Mouse (Mus musculus) kidney, embryonic 15.5 days (tissue): ENCODE results near the gene Lingo1. TPM values are rescaled to one million over a fixed set of nuclear protein-coding genes. Genes with fewer than 3 reads are reported as not detected.

ENCODE experiments used
- ATAC-seq: fragments of 200-750 bp; cut with Nextera tagmentation; replicated peaks from 2 replicates; pipeline ENCODE4 v1.8.0; 2017; ENCODE audit warnings: moderate TSS enrichment; ENCODE audit not compliant: low FRiP score
- H3K27ac ChIP-seq: fragments of 300-500 bp; sonication (generic); 2 replicates; pipeline ENCODE4 v1.5.1; 2015; ENCODE audit warnings: mild to moderate bottlenecking, inconsistent platforms
- H3K27me3 ChIP-seq: fragments of 300-500 bp; sonication (generic); 2 replicates; pipeline ENCODE4 v1.6.1; 2015; ENCODE audit warnings: inconsistent platforms
- H3K36me3 ChIP-seq: fragments of 300-500 bp; sonication (generic); 2 replicates; pipeline ENCODE4 v1.6.1; 2015; ENCODE audit warnings: inconsistent platforms
- H3K4me1 ChIP-seq: fragments of 300-500 bp; sonication (generic); 2 replicates; pipeline ENCODE4 v1.6.1; 2015; ENCODE audit warnings: inconsistent platforms
- H3K4me2 ChIP-seq: fragments of 300-500 bp; sonication (generic); 2 replicates; pipeline ENCODE4 v1.6.1; 2015; ENCODE audit warnings: moderate library complexity, mild to moderate bottlenecking, inconsistent platforms
- H3K4me3 ChIP-seq: fragments of 300-500 bp; sonication (generic); replicated peaks from 2 replicates; pipeline ENCODE4 v1.5.1; 2015; ENCODE audit warnings: mild to moderate bottlenecking, inconsistent platforms
- H3K9ac ChIP-seq: fragments of 300-500 bp; sonication (generic); 2 replicates; pipeline ENCODE4 v1.6.1; 2015; ENCODE audit warnings: mild to moderate bottlenecking, inconsistent platforms
- H3K9me3 ChIP-seq: fragments of 300-500 bp; sonication (generic); replicated peaks from 2 replicates; pipeline ENCODE4 v1.6.1; 2016; ENCODE audit warnings: inconsistent platforms
- WGBS: fragments of 180-500 bp; shearing (Covaris S2); methylation state at CpG from one replicate; pipeline ENCODE4 v1.1.7; 2015; ENCODE audit warnings: mixed read lengths; 5-methylcytosine and 5-hydroxymethylcytosine counted together
- polyA plus RNA-seq: library from polyadenylated mRNA; unstranded; fragments of >200 nt; fragmentation: Nextera tagmentation; extraction: Ambion mirVana; gene quantifications from 2 replicates; pipeline ENCODE4 v1.2.1, GENCODE M21; 2015

Gene Lingo1
- polyA plus RNA-seq, 1 experiment from 2014 or later = 4.5 TPM

DNA sequence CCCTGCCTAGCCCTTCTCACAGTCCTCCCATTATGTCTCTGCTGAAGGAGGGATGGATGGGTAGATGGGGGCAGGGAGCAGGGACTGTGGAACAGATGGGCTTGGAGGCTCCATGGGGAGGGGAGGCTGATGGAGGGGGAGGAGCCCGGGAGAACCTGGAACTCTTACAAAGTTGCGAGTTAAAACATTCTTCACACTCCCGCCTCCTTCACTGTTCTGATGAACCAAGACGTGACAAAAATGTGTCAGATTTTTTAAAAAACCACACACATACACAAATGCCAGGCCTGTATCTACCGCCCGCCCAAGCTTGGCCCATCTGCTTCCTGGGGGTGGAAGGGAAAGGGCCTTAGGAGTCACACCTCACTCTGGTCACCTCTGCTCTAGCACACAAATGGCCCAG, 138.3 kb downstream of the Lingo1 start:
- peaks cover 4% of the 10 kb centered on the region; the same call in 1 of the 2 replicates for H3K4me1 ChIP-seq
- H3K4me3 ChIP-seq = no peak overlapping the region
- H3K9me3 ChIP-seq = no peaks in the 10 kb centered on the region
- H3K9ac ChIP-seq = no peak overlapping the region
- no peak overlapping the region for H3K27ac ChIP-seq
- ATAC-seq = no peak
- 81% methylated on average over 6 of the region's 6 CpGs for whole genome bisulfite sequencing
- no peaks in the 10 kb centered on the region; the same call in 1 of the 2 replicates for H3K27me3 ChIP-seq
- no peak overlapping the region for H3K4me2 ChIP-seq
- H3K36me3 ChIP-seq = no peaks in the 10 kb centered on the region

DNA sequence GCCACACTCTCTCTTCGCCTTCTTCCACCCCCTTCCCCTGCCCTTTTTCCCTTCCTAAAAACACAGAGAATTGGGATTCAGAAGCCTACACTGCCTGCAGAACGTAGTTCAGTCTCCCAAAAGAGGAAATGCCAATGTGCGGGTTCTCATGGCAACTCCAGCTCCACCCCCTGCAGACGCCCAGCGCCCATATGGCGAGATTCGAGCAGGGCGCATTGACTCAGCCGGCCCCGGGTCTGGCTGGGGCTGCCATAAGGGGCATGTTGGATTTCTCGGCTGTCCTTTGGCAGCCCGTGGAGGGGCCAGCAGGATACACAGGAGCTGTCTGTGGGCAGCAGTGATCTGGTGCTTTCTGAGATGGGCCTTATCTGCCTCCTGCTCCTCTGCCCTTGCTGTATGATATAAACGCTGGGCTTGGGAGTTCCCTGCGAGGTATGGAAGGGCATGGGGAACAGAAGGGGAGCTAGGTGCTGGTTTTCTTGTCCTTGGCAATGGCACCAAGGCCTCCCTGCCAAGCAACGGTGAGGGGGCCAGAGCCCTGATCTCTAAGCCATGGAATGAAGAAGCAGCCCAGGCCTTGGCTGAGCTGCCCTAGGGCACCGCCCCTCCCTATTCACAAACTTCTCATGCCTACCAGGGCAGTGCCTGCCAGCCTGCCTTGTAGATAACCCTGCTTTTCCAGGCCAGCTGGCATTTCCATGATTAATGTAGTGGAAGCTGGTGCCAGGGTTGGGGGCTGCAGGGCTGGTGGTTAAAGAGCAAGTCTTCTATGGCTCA, 139.3 kb downstream of the Lingo1 start:
- no peaks in the 10 kb centered on the region; the same call in 1 of the 2 replicates for H3K27me3 ChIP-seq
- no peak overlapping the region for H3K9ac ChIP-seq
- H3K27ac ChIP-seq = no peak overlapping the region
- ATAC-seq = no peak
- 57% methylated on average over 16 of the region's 16 CpGs for whole genome bisulfite sequencing
- no peak overlapping the region for H3K4me2 ChIP-seq
- H3K4me3 ChIP-seq = no peak overlapping the region
- H3K36me3 ChIP-seq = no peaks in the 10 kb centered on the region
- no peaks in the 10 kb centered on the region for H3K9me3 ChIP-seq
- H3K4me1 ChIP-seq = peaks cover 4% of the 10 kb centered on the region; the same call in 1 of the 2 replicates

- no peaks in the 10 kb centered on the region for H3K36me3 ChIP-seq
- ATAC-seq = no peak
- no peaks in the 10 kb centered on the region; the same call in 1 of the 2 replicates for H3K27me3 ChIP-seq
- no peak overlapping the region for H3K4me3 ChIP-seq
- H3K4me2 ChIP-seq = no peak overlapping the region
- 60% methylated on average over 6 of the region's 6 CpGs for WGBS
- H3K9me3 ChIP-seq = no peaks in the 10 kb centered on the region
- peaks cover 4% of the 10 kb centered on the region; the same call in 1 of the 2 replicates for H3K4me1 ChIP-seq
- H3K27ac ChIP-seq = no peak overlapping the region
- no peak overlapping the region for H3K9ac ChIP-seq
Observed at GRCm38 (mm10) chr9:56655167-56655566, 141.1 kb downstream of the Lingo1 start.

GRCm38 (mm10) chr9:56652551-56652950, 143.7 kb downstream of the Lingo1 start:
- Histone ChIP-seq H3K9ac (no peak overlapping the region), H3K36me3 (no peaks in the 10 kb centered on the region), H3K4me1 (peaks cover 18% of the 10 kb centered on the region; the same call in 1 of the 2 replicates), H3K27ac (no peak overlapping the region), H3K4me2 (no peak overlapping the region), H3K9me3 (no peaks in the 10 kb centered on the region), H3K4me3 (no peak overlapping the region), H3K27me3 (peaks cover 4% of the 10 kb centered on the region; the same call in 1 of the 2 replicates)
- 77% methylated on average over 7 of the region's 7 CpGs for WGBS
- ATAC-seq = no peak

- Histone ChIP-seq H3K4me3 (no peak overlapping the region), H3K4me2 (no peak overlapping the region), H3K36me3 (no peaks in the 10 kb centered on the region), H3K4me1 (peaks cover 14% of the 10 kb centered on the region; the same call in 1 of the 2 replicates), H3K9ac (no peak overlapping the region), H3K27me3 (peaks cover 13% of the 10 kb centered on the region; the same call in 1 of the 2 replicates), H3K9me3 (no peaks in the 10 kb centered on the region), H3K27ac (no peak overlapping the region)
- ATAC-seq = no peak
- 42% methylated on average over 2 of the region's 2 CpGs for WGBS
Observed at GRCm38 (mm10) chr9:56651586-56651985, 144.7 kb downstream of the Lingo1 start.

GRCm38 (mm10) chr9:56646227-56647025, 149.8 kb downstream of the Lingo1 start:
- H3K27ac ChIP-seq = no peak overlapping the region
- H3K4me2 ChIP-seq = no peak overlapping the region
- 84% methylated on average over 15 of the region's 15 CpGs for WGBS
- H3K36me3 ChIP-seq = no peaks in the 10 kb centered on the region
- ATAC-seq = no peak
- no peaks in the 10 kb centered on the region for H3K9me3 ChIP-seq
- H3K4me3 ChIP-seq = no peak overlapping the region
- H3K9ac ChIP-seq = no peak overlapping the region
- H3K27me3 ChIP-seq = peaks cover 41% of the 10 kb centered on the region
- peaks cover 31% of the 10 kb centered on the region for H3K4me1 ChIP-seq

GRCm38 (mm10) chr9:56643474-56643873, 152.8 kb downstream of the Lingo1 start:
- peaks cover 68% of the 10 kb centered on the region for H3K27me3 ChIP-seq
- 28% methylated on average over 5 of the region's 5 CpGs for WGBS
- H3K9me3 ChIP-seq = no peaks in the 10 kb centered on the region
- peaks cover 22% of the 10 kb centered on the region for H3K4me1 ChIP-seq
- H3K27ac ChIP-seq = no peak overlapping the region
- no peaks in the 10 kb centered on the region for H3K36me3 ChIP-seq
- H3K9ac ChIP-seq = no peak overlapping the region
- H3K4me3 ChIP-seq = no peak overlapping the region
- ATAC-seq = peak; percentile 72
- H3K4me2 ChIP-seq = no peak overlapping the region

DNA sequence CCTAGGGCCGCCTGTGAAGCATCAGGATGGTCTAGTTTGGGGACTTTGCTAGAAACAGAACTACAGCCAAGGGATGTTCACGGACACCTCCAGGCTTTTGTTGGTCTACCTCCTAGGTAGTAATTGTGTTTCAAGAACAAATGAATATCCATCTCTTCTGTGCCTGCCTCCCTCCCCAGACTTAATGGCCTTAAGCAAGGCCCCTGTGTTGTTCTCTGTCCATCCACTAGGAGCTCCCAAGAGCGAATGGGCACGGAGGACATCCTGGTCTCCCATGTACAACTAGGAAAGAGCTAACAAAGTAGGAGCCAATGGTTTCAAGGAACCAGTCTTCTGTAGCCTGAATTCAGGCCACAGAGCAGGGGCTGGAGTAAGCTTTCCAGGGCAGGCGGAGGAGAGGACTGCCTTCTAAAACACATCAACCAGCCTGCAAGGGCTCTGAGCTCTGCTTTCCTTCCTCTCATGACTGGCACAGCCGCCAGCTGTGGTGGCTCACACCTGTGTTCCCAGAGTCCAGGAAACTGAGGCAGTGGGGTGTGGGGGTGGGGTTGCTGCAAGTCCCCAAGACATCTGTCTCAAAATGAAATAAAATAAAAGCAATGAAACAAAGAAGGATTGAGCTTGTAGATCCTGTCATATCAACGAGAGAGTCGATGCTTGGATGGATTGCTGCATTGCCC, 157.9 kb downstream of the Lingo1 start:
- ATAC-seq = no peak
- H3K4me1 ChIP-seq = peaks cover 41% of the 10 kb centered on the region
- H3K9me3 ChIP-seq = no peaks in the 10 kb centered on the region
- WGBS = 63% methylated on average over 8 of the region's 8 CpGs
- H3K9ac ChIP-seq = no peak overlapping the region
- no peak overlapping the region for H3K4me3 ChIP-seq
- peaks cover 85% of the 10 kb centered on the region for H3K27me3 ChIP-seq
- H3K36me3 ChIP-seq = no peaks in the 10 kb centered on the region
- no peak overlapping the region for H3K4me2 ChIP-seq
- H3K27ac ChIP-seq = no peak overlapping the region

DNA sequence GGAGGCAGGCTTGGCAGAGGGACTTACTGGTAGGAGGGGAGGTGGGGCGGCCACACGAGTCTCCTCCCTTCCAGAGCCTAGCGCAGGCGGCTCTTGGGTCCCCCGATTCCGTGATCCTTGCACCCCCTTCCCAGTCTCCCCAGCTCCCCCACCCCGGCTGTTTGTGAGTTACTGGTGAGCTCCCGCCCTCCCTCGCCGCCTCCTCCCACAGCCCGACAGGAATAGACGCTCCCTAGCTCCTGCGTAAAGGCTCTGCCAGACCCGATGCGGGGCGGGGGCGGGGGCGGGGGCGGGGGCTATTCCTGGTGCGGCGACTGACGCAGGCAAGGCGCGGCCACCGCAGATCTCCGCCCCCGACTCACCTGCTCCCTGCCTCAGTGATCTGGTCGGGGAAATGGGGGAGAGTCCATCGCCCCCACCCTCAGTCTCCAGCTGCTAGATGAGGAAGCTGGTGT, 158.8 kb downstream of the Lingo1 start:
- Histone ChIP-seq H3K27ac (no peak overlapping the region), H3K9ac (no peak overlapping the region), H3K4me1 (peaks cover 33% of the 10 kb centered on the region), H3K27me3 (peaks cover 91% of the 10 kb centered on the region), H3K9me3 (no peaks in the 10 kb centered on the region), H3K36me3 (no peaks in the 10 kb centered on the region), H3K4me3 (peak overlapping the region; percentile 26), H3K4me2 (peak overlapping the region; percentile 54)
- WGBS = 2% methylated on average over 28 of the region's 29 CpGs
- no peak for ATAC-seq

DNA sequence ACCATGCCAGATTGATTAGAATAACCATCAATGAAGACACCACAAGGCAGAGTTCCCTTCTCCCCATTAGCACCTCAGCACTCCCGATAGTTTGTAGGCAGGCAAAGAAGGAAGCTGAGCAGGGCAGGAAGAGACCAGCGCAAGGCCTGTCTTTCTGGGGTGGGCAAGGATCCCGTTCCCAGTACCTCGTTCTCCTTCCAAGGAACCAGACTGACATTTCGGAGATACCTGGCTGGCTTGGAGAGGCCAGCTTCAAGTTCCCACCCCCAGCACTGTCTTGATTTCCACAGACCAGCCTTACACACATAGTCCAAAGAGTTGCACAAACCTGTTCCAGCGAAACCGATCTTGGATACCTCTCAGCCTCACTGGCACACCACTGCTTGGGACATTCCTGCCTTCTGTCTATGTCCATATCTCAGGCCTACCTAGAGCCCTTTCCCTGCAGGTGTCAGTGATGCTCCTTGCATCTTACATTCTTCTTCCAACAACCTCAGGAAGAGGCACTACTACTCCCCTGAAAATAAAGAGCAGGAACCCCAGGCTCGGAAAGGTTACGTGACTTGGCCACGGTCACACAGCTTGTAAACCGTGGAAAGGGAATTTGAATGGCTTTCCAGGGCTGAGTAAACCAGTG, 159.4 kb downstream of the Lingo1 start:
- Histone ChIP-seq H3K27me3 (peaks cover 87% of the 10 kb centered on the region), H3K9me3 (no peaks in the 10 kb centered on the region), H3K4me1 (peaks cover 33% of the 10 kb centered on the region), H3K4me3 (peak overlapping the region; percentile 26; the same call in 1 of the 2 replicates), H3K9ac (no peak overlapping the region), H3K36me3 (no peaks in the 10 kb centered on the region), H3K4me2 (peak overlapping the region; percentile 54), H3K27ac (no peak overlapping the region)
- ATAC-seq = no peak
- WGBS = 45% methylated on average over 11 of the region's 11 CpGs

- ATAC-seq = peak; percentile 41
- no peaks in the 10 kb centered on the region for H3K36me3 ChIP-seq
- H3K4me2 ChIP-seq = peak overlapping the region; percentile 99
- WGBS = 0% methylated on average over 10 of the region's 10 CpGs
- H3K27me3 ChIP-seq = peaks cover 81% of the 10 kb centered on the region
- no peak overlapping the region for H3K9ac ChIP-seq
- H3K27ac ChIP-seq = no peak overlapping the region
- no peaks in the 10 kb centered on the region for H3K9me3 ChIP-seq
- H3K4me3 ChIP-seq = peak overlapping the region; percentile 62
- H3K4me1 ChIP-seq = peaks cover 33% of the 10 kb centered on the region
Observed at GRCm38 (mm10) chr9:56636214-56636613, 160.1 kb downstream of the Lingo1 start.
